Mouse (Mus musculus): Measurements from ENCODE around the gene Galnt18. TPM values are rescaled to one million over a fixed set of nuclear protein-coding genes. Genes with fewer than 3 reads are reported as not detected.

Gene Galnt18
- polyA plus RNA-seq, 1 experiment = 4.1 TPM

DNA sequence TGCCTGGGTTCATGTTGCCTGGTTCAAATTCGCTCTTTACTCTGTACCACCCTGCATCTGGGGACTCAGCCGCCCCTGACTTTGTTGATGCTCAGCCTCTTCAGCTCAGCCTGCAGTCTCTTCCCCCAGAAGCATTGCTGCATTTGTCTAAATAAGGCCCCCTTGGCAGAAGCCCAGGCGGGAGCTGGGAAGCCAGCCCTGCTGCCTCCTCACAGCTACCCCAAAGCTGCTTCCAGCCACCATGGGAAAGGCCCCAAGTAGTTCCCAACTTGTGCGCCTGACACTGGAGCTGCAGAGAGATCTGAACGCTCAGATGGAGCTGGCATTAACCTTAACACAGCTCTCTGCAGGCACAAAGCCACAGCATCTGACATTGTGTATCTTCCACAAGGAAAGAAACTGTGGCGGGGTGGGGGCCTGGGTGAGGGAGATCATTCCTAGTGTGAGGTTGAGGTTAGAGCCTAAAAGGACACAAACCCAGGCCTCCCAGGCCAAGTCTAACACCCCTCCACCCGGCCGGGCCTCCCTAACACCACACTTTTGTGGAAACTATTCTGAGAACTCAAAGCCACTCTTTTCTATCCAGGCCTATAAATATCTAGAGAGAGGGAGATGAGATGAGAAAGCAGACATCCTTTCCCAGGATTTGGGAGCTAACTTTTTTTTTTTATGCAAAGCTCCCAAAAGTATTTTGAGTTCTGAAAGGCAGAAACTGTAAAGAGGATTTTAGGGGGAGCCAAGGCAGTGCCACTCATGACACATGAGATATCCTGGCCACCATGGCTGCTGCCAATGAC is 59.1 kb downstream of the Galnt18 start:
- WGBS = 61% methylated on average over 8 of the region's 8 CpGs
- no peak for DNase-seq (ENCODE audit: low read depth, low spot score)

DNA sequence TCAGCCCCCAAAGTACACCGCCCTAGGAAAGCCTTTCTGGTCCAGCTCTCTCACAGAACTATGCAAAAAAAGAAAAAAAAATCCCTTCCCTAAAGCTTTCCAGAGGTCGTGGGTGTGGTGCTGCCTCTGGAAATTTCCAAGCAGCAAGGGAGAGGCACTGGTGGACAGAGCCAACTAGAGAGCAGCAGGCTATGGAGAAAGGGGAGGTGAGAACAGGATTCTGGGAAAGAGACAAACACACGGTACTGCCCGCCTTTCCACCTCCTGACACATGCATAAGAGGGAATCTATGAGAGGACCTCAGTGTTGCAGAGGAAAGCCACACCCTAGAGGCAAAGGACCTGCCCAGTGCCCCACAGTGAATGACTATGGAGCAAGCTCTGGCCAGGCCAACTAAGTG is 60.9 kb downstream of the Galnt18 start:
- WGBS = 24% methylated on average over 4 of the region's 4 CpGs
- no peak for DNase-seq (ENCODE audit: low read depth, low spot score)

DNA sequence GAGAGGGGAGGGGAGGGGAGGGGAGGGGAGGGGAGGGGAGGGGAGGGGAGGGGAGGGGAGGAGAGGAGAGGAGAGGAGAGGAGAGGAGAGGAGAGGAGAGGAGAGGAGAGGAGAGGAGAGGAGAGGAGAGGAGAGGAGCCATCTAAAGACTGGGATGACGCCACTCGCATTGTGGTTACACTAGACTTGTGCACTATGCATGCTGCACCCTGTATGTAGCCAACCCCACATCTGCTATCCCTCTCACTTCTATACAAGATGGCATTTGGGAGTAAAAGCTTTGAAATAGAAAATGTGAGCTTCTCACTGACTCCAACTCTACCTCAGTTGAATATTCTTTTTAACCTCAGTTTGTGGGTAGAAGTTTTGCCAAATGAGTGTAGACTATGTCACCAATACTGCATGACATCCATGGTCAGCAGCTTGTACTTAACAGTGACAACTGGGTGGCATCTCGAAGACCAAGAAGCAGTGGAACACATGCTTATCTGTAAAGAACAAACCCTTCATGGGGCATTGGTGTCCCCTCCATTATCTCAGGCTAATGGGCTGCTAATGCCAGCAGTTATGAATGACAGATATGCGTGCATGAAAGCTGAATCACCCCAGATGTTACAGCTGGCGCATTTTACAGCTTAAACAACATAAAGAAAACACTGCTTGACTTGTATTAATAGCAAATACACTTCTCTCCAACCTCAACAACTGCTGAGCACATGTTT is 65.0 kb downstream of the Galnt18 start:
- WGBS = 81% methylated on average over 5 of the region's 5 CpGs
- DNase-seq (ENCODE audit: low read depth, low spot score) = no peak

DNA sequence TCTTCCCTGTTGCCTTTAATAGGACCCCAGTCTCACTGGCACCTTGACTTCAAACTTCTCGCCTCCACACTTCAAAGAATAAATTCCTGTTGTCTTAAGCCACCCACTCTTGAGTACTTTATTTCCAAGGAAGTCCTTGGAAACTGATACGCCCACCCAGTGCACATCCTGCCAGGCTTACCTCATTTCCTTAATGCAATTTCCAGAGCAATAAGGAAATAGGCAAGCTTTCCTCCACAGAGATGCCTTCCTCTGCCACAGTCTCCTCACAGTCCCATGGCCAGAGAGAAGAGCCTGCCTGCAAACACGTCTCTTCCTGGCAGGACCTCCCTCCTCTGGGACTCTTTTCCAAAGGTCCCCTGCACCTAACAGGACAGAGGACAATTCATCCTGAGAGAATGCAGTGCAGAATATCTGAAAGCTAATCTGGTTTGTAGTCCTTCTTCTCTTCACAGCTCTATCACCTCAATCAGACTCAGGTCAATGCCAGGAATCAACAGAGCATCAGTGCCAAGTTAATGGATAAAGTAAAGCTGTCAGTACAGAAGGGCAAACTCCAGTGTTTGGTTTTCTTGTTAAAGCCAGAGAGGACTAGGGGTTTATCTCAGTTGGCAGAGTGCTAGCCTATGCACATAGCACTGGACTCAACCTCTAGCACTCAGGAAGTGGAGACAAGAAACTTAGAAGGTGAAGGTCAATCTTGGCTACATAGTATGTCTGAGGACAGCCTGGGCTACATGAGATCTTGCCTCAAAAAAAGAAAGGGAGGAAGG is 65.8 kb downstream of the Galnt18 start:
- no peak for DNase-seq (ENCODE audit: low read depth, low spot score)

DNA sequence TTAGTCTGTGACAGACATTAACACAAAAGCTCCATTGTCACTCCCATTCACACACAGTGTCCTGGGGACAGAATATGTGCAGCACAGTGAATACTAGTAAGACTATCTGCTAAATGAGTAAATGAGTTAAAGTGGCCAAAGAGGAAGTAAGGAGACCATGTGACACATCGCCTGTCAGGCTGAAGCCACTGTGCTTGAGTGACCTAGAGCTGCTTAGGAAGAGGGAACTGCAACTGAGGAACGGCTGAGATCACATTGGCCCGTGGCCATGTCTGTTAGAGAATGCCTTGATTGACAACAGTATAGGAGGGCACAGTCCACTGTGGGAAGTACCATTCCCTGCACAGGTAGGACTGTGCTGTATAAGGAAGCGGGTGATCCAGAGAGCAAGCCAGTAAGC is 67.0 kb downstream of the Galnt18 start:
- no peak for DNase-seq (ENCODE audit: low read depth, low spot score)
- 79% methylated on average over 4 of the region's 4 CpGs for WGBS

More for the DNA sequence above, 65.8 kb downstream of the Galnt18 start:
- 34% methylated on average over 3 of the region's 3 CpGs for WGBS

DNA sequence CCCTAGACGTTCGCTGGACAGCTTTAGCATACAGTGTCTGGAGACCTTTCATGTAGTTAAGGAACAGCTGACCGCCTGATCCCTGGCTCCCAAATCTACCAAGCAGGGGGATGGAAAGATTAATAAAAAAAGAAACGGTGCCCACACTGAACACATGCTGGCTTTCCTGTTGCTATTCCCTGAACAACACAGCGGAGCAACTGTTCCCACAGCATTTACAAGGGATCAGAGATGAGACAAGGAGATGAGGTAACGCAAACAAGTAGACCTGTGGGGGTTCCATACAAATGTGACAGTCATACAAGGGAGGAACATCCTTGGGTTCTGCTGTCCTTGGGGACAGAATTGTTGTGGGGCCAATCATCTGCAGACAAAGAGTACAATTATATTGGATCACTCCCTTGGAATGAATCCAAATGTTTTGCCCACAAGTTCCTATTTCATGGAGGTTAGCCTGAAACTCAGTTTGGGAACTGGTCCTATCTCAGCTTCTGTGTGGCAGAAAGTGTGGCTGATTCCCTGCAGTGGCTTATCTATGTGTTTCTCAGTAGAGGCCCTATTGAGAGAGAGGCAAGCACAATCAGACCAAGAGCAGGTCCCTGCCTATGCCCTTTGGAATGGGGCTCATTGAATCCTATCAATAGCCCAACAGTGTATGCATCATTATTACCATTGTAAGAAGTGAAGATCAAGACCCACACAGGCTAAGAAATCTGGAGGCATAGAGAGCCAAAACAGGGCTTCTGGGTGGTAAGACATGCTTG is 68.5 kb downstream of the Galnt18 start:
- WGBS = 85% methylated on average over 6 of the region's 6 CpGs
- DNase-seq (ENCODE audit: low read depth, low spot score) = no peak

DNA sequence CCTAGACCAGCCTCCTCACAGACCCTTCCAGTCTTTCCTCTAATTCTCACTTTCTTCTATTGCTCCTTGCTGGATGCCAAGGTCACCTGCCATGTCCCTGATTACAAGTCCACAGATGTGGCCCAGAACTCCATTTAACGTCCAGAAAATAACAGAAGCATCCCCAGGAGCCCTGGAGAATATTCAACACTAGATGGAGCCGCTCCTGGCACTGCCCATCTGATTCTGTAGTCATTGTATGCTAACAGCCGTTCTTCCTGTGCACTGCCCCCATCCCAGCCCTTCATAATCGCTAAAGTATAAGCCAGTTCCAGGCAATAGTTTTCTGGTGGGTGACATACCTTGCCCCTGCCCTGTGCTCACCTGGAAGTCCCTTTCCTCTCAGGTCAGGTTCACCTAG is 69.5 kb downstream of the Galnt18 start:
- 26% methylated on average over 4 of the region's 4 CpGs for WGBS

DNA sequence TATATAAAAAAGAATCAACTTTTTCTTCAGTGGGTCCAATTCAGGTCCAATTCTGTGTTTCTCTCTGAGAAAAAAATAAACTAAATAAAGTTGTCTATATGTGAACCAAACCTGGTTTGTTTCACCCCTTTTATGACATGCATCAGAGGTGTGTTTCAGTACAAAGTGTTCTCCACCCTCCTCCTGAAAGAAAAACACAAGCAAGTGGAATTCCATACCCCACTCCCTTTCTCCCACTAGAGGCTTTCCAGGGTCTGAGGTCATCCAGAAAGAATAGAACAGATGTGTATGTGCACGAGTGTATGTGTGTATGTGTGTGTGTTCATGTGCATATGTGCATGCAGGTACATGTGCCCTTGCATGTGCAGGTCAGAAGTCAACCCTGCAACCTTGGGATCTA is 71.2 kb downstream of the Galnt18 start:
- WGBS = 37% methylated on average over 1 of the region's 1 CpGs
- no peak for DNase-seq (ENCODE audit: low read depth, low spot score)

More for the DNA sequence above, 69.5 kb downstream of the Galnt18 start:
- DNase-seq (ENCODE audit: low read depth, low spot score) = no peak

DNA sequence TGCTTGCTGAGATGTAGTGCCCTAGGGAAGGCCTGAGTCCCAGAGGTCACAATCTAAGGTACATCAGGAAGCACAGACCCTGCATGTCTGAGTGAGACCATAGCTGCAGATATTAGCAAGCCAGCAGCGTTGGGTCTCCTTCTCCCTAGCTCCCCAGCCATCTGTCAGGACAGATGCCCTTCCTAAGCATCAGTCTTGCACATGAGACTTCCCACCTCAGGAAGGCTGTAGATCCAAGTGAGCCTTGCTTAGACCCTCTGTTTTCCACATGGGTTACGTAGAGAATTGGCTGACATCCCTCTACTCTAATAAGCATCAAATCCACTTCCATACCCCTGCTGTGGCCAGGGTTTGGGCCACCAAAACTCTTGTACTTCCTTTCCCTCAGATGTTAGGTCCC is 76.8 kb downstream of the Galnt18 start:
- DNase-seq (ENCODE audit: low read depth, low spot score) = no peak
- 89% methylated on average over 2 of the region's 2 CpGs for WGBS

DNA sequence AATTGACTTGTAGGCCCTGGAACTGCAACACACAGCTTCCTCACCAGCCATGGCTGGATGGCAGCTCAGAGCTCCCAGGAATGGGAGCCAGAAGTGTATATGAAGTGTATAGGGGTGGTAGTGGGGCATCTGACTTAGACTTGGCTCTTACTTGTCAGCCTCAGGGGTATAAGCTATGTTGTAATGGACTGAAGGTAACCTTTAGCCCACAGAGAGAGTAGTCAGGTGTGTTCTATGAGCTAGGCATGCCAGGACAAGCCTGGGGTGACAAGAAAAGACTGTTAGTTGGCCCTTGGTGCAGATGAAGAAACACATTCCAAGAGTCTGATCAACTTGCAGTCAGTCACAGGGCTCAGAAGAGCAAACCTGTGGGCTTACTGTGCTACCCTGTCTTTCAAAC is 78.0 kb downstream of the Galnt18 start:
- no peak for DNase-seq (ENCODE audit: low read depth, low spot score)

DNA sequence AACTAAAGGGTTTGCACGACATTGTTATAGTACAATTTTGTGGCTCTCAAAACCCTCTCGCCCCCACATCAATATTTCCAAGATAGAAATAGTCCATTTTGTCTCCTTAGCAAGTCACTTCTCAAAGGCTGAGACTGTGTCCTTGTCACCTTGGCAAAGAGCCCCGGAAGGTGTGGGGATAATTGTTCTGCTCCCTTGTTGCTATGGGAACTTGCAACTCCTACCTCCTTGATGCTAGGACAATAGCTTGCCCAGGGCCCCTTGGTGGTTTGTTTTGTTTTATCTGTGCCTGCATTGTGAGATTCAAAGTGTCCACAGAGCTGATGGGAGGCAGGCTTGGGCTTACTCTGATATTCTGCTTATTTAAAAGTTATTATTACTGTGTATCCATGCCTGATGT is 80.3 kb downstream of the Galnt18 start:
- no peak for DNase-seq (ENCODE audit: low read depth, low spot score)
- WGBS = 65% methylated on average over 3 of the region's 3 CpGs

DNA sequence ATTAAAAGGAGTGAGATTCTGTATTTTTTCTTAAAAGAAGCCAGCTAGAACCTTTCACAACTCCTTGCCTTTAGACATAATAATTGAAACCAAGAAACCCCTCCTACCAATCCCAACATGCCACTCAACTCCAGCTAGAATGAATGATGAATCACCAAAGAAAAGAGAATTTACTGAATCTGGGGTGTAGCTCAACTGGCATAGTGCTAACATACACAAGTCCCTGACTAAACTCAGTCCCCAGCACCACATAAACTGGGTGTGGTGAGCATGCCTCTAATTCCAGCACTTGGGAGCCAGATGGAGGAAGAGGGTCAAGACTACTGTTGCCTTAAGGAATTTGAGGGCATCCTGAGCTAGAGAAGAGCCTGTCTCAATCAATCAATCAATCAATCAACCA is 83.6 kb downstream of the Galnt18 start:
- DNase-seq (ENCODE audit: low read depth, low spot score) = no peak

DNA sequence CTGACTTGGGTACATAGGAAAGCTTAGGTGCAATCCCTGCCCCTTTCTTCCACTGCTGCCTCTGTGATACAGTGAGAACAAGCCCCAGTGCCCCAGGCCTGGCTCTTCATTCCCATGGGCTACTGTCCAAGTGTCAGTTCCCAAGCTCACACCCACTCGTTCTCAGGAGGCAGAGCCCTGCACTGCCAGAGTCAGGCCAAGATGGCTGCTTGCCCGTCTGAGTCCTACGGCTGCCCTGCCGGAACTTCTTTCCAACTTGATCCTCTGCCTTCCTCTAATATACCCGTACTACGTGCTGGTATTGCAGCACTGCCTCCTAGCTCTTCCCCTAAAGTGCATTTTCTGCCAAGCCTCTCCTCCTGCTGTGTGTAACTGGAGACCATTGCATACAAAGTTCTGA is 85.5 kb downstream of the Galnt18 start:
- DNase-seq (ENCODE audit: low read depth, low spot score) = no peak
- 60% methylated on average over 6 of the region's 6 CpGs for WGBS

DNA sequence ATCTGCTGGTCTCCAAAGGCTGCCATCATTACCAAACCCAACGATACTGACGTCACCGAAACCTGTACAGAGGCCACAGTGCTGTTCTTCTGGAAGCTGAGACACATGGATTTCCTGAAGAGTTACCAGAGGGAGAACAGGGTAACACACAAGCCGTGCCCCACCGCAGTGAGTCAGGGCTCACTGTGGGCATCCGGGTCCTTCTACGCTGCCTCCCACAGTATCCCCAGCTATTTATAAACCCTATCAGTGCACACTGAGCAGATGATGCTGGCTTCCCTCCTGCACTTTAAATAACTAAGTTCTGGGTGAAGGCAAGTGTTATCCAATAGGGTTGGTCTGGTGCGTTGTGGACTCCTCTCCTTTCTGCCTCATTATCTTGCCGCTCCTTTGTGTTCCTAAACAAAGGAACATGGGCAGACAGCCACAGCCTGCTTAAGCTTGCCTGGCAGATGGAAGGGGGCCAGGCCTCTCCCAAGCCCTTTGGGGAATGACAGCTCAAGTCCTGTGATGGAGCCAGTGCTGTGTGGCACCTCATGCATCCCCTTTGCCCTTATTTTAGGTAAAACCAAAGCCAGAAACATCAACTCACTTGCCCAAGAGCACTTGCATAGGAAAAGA is 87.0 kb downstream of the Galnt18 start:
- no peak for DNase-seq (ENCODE audit: low read depth, low spot score)

DNA sequence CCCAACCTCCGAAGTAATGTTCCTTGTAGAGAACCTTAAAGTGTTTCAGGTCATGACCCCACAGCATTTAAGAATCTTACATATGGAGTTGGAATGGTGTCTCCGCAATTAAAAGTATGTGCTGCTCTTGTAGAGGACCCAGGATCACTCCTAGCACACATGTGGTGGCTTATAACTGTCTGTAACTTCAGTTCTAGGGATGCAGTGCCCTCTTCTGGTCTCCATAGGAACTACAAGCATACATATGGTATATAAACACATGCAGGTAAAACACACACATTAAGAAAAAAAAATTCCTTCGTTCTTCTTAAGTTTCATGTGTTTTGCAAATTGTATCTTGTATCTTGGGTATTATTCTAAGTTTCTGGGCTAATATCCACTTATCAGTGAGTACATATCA is 99.7 kb downstream of the Galnt18 start:
- no peak for DNase-seq (ENCODE audit: low read depth, low spot score)
- WGBS = 94% methylated on average over 3 of the region's 3 CpGs

More for the DNA sequence above, 87.0 kb downstream of the Galnt18 start:
- 74% methylated on average over 9 of the region's 9 CpGs for WGBS

DNA sequence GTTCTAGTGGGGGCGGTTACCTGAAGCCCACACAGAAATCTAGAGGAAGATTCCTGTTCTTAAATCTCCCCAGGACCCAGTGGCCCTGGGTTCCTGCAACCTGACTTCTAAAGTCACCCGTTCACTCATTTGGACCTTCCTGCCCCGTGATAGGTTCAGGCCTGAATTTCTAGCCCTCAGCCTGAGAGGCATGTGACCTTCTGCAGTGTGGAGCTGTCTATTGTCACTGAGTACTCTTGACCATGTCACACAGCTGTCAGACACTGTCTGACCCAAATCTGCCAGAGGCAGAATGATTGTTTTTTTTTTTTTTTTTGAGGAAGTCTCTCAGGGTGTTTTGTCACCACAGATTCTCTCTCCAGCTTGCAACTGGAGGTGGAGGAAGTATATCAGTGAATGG is 103.3 kb downstream of the Galnt18 start:
- DNase-seq (ENCODE audit: low read depth, low spot score) = no peak
- WGBS = 89% methylated on average over 3 of the region's 3 CpGs

DNA sequence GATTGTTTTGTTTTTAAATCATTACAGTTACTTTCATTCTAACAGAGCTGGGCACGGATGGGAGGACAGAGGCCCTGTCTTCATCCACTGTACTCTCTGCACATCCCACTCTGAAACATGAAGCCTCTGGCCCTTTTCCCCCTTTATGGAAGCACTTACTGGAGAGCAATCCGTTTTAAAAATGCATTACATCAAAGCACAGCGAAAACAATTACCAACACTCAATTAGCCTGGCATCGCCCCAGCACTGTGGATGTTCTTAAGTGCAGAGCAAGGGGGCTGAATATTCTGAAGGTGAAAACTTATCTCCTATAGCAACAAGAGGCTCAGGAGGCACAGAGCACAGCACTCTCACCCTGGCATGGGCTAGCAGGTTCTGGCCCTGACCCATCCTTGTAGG is 107.3 kb downstream of the Galnt18 start:
- no peak for DNase-seq (ENCODE audit: low read depth, low spot score)
- 66% methylated on average over 4 of the region's 4 CpGs for WGBS

DNA sequence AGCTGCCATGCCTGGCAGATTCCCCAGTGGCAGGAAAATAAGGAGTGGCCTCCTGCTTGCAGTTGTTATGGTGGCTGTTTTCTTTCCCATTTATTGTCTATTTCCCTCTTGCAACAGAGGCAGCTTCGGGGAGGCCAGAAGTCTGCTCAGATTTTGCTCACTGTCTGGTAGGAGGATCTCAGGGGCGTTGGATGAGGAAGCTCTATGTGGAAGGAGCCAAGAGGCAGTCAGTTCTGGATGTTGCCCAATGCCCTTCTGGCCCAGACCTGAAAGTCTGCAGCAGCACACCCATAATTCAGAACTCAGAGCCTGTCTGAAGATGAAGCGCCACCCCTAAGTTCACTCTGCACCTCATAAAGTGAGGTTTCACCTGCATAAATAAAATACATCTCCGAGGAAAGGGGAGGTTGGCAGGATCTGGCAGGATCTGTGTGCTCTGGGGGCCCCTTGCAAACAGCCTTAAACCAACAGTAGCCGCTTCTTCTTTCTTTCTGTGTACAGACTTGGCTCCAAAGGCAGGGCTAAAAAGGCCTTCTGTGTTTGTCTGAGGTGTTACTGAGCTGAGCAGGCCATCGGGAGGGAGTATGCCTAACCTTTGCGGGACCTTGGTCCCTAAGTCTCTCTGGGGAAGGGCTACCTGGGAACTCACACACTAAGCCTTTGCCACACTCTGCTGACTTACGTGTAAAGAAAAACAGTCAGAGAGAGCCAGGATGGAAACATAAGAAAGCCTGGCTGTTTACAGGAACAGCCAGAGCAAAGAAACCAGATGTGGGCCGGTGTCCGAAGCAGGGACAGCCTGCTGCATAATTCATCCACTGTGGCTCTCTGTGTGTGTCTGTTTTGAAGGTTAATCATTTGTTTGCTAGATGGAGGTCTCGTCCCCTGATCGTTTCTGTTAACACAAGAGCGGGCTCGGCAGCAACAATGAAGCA is 116.4 kb downstream of the Galnt18 start:
- DNase-seq (ENCODE audit: low read depth, low spot score) = no peak
- 17% methylated on average over 14 of the region's 14 CpGs for WGBS
